Mouse (Mus musculus) natural killer cell, adult 2 months (primary cell): Measurements from ENCODE around the gene Senp7.
A peak's percentile ranks its signal among the peaks of the same experiment; 100 is the strongest.
"Not testable (repeated sequence)": the region's sequence is repeated elsewhere in the genome, so short reads cannot be mapped to it uniquely, and the experiment has no call there.

Source experiments
- DNase-seq, 2 experiments: peaks; one replicate each; pipeline ENCODE4 v3.0.0; 2022; ENCODE audit warnings: low spot score in 2 of 2

Senp7 gene

GRCm38 (mm10) chr16:56066113-56066512 lies 18.0 kb downstream of the Senp7 start:
- no peak for DNase-seq

- DNase-seq, result peak; percentile 5 to 16
These were observed 20.5 kb downstream of the Senp7 start for GRCm38 (mm10) chr16:56068523-56069070.

GRCm38 (mm10) chr16:56071317-56072232 lies 23.4 kb downstream of the Senp7 start:
- DNase-seq, result no peak

DNA sequence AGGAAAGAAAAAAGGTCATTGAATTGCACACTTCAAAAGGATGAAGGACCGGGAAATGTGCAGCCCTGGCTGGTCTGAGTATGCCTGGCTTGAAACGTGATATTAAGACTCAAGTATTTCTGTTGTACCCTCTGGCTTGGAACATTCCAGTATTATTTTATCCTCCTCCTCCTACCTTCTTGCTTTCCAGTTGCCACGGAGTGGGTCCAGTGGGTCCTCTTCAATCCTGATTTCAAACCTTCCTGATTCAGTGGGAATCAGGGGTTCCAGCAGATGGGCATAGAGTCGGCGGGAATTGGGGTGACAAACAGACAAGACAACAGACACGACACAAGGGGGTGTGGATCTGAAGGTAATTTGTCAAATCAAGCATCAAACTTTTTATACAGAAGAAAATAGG lies 24.4 kb downstream of the Senp7 start:
- DNase-seq, result no peak

DNA sequence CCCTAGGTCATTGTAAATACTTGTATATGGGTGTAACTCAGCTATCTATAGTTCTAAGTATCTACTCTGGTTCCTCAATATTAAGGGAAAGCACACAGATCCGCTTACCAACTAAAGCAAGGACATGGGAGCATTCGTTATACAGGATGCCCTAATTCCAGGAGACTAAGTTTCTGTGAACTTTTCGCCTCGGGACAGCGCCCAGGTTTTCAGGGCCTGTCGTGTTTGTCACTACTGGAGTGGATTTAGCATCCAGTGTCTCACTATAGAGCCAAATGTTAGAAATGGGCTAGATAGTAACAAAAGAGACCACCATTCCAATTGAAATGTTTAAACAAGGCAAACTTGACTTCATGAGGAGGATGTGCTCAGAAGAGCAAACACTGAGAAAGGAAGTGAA lies 25.0 kb downstream of the Senp7 start:
- not testable (repeated sequence) for DNase-seq

DNA sequence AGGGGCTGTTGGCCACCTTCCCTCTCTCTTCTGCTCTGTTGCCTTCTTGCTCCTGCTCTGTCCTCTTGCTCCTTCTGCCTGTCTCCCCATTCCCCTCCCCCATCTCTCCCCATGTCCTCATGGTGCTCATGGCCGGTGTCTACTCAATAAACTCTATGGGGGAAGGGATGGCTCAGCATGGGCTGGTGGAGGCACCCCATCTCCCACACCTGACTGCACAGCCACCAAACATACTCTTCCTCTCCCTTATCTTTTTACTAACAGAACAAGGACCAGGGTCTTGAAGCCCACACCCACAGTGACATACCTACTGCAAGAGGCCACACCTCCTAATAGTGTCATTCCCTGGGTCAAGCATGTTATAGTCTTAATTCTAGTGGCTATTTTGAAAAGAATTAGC lies 26.0 kb downstream of the Senp7 start:
- DNase-seq, result no peak

DNA sequence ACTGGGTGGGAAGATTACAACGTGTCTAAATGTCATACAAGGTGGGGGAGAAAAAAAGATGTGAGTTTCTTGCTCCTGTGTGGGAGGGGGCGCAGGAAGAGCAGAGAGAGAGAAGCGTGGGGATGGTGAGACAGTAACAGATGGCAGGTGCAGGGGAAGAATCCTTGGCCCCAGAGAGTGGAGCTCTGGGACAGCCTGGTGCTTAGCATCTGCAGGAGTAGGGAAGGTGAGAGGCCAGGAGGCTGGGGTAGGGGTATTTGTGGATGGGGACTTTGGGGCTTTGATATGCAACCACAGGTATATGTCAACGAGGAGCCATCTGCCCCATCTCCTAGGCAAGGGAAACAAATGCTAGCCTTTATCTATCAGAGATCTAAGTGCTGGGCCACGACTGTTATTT lies 26.4 kb downstream of the Senp7 start:
- no peak for DNase-seq

DNA sequence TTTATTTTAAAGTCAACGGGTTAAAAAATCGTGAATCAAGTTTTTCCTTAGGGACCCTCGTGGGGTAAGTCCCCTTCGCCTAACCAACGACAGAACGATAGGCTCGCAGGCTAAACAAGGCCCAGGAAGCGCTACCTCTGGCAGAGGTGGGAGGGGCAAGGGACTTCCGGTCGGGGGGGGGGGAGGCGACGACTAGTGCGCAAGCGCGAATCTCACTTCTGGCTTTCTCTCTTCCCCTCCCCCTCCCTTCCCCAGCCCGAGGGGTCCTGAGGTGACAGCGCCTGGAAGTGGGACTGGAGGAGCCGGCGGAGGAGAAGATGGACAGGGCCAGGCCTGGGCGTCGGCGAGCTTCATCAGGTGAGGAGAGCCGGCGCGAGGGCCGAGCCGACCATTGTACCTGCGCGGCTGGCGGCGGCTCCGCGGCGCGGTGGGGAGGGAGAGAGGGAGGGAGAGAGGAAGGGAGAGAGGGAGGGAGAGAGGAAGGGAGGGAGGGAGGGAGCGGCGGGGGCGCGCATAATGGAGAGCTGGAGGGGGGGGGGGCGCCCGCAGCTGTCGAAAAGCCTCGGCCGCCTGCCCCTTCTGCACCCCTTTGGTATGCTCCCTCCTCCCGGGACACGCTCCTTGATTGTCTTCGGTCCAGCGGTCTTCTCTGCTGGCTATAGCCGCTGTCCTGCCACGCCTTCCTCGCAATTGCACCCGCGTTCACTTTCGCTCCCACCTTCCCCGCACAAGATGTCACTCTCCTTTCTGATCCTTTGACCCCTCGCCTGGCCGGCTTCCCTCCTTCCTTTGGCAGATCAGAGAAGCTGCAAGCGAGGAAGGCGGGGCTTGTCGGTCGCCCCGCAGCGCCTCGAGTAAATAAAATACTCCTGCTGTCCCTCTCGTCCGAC lies 27.3 kb downstream of the Senp7 start:
- peak; percentile 72 to 80 for DNase-seq

- no peak for DNase-seq
These were observed 28.2 kb downstream of the Senp7 start for GRCm38 (mm10) chr16:56076121-56076869.

GRCm38 (mm10) chr16:56079419-56079818 lies 31.3 kb downstream of the Senp7 start:
- no peak for DNase-seq

- no peak for DNase-seq
These were observed 33.6 kb downstream of the Senp7 start for GRCm38 (mm10) chr16:56081691-56082090.

DNA sequence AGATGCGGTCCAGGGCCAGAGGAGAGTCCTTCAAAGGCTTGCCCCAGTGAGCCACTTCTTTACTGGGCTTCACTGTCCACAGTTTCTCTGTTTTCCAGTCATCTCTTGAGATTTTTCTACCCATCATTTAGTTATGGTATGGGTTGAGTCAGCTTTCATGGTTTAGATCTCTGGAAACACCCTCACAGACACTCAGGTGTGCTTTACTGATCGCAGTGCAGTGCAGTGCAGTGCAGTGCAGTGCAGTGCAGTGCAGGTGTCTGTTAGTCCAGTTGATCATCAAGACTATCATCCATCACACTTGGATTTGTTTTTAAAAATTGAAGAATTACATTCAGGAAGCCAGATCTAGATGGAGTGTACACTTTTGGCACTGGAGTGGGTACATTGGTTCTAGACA lies 38.2 kb downstream of the Senp7 start:
- no peak for DNase-seq

- no peak for DNase-seq
These were observed 42.2 kb downstream of the Senp7 start for GRCm38 (mm10) chr16:56090385-56090784.

DNA sequence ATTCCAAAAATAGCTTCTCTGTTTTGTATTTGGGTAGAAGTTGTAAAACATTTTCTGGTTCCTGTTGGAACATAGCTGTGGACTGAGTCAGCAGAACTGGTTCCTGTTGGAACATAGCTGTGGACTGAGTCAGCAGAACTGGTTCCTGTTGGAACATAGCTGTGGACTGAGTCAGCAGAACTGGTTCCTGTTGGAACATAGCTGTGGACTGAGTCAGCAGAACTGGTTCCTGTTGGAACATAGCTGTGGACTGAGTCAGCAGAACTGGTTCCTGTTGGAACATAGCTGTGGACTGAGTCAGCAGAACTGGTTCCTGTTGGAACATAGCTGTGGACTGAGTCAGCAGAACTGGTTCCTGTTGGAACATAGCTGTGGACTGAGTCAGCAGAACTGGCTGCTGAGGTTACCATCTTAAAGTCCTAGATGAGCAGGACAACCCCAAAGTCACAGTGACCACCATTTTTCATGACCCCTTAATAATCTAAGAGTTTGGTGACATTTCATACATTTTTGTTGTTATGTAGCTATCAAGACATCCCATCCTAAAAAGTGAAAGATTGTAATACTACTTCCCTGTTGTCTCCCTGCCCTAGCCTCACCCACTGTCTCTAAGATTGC lies 48.4 kb downstream of the Senp7 start:
- DNase-seq, result not testable (repeated sequence)

GRCm38 (mm10) chr16:56115706-56116105 lies 67.6 kb downstream of the Senp7 start:
- no peak for DNase-seq

GRCm38 (mm10) chr16:56116155-56116554 lies 68.0 kb downstream of the Senp7 start:
- DNase-seq, result no peak

- DNase-seq, result no peak
These were observed 69.4 kb downstream of the Senp7 start for GRCm38 (mm10) chr16:56117327-56118180.

- DNase-seq, result no peak
These were observed 74.4 kb downstream of the Senp7 start for GRCm38 (mm10) chr16:56122517-56122916.

GRCm38 (mm10) chr16:56124045-56124444 lies 75.9 kb downstream of the Senp7 start:
- no peak for DNase-seq

- DNase-seq, result peak in 1 of 2 experiments; percentile 20
These were observed 83.5 kb downstream of the Senp7 start for GRCm38 (mm10) chr16:56131666-56132065.
